Mouse (Mus musculus) midbrain, embryonic 10.5 days (tissue): ENCODE results near the gene Cfap97d1. TPM values are rescaled to one million over a fixed set of nuclear protein-coding genes. Genes with fewer than 3 reads are reported as not detected.
A peak's percentile ranks its signal among the peaks of the same experiment; 100 is the strongest.

ENCODE experiments used
- DNase-seq: peaks from one replicate; pipeline ENCODE4 v3.0.0-alpha.2; 2017; ENCODE audit warnings: low spot score
- H3K27ac ChIP-seq: fragments of 300-500 bp; sonication (generic); replicated peaks from 2 replicates; pipeline ENCODE4 v1.5.1; 2016; ENCODE audit warnings: mild to moderate bottlenecking
- H3K27me3 ChIP-seq: fragments of 300-500 bp; sonication (generic); 2 replicates; pipeline ENCODE4 v1.6.1; 2016; ENCODE audit warnings: low read depth, mild to moderate bottlenecking; ENCODE audit not compliant: poor library complexity, severe bottlenecking
- H3K36me3 ChIP-seq: fragments of 300-500 bp; sonication (generic); 2 replicates; pipeline ENCODE4 v1.6.1; 2016; ENCODE audit warnings: mild to moderate bottlenecking, moderate library complexity
- H3K4me1 ChIP-seq: fragments of 300-500 bp; sonication (generic); 2 replicates; pipeline ENCODE4 v1.6.1; 2016
- H3K4me3 ChIP-seq: fragments of 300-500 bp; sonication (generic); 2 replicates; pipeline ENCODE4 v1.5.1; 2016; ENCODE audit warnings: mild to moderate bottlenecking, moderate library complexity
- H3K9me3 ChIP-seq: fragments of 300-500 bp; sonication (generic); replicated peaks from 2 replicates; pipeline ENCODE4 v1.6.1; 2016; ENCODE audit warnings: mild to moderate bottlenecking
- WGBS: fragments of 180-500 bp; shearing (Covaris S2); methylation state at CpG from one replicate; pipeline ENCODE4 v1.1.7; 2016; 5-methylcytosine and 5-hydroxymethylcytosine counted together
- polyA plus RNA-seq: library from polyadenylated mRNA; unstranded; fragments of >200 nt; fragmentation: Nextera tagmentation; extraction: Ambion mirVana; gene quantifications from 2 replicates; pipeline ENCODE4 v1.2.1, GENCODE M21; 2016

Gene Cfap97d1
- polyA plus RNA-seq, 1 experiment from 2014 or later = not detected

GRCm38 (mm10) chr11:102021196-102021595, 37.1 kb downstream of the Cfap97d1 start:
- peaks cover 29% of the 10 kb centered on the region for H3K27me3 ChIP-seq
- H3K9me3 ChIP-seq = no peaks in the 10 kb centered on the region
- peaks cover 20% of the 10 kb centered on the region for H3K4me1 ChIP-seq
- H3K27ac ChIP-seq = no peak overlapping the region
- H3K4me3 ChIP-seq = no peak overlapping the region
- peaks cover 53% of the 10 kb centered on the region for H3K36me3 ChIP-seq
- no peak for DNase-seq
- 93% methylated on average over 5 of the region's 5 CpGs for WGBS

DNA sequence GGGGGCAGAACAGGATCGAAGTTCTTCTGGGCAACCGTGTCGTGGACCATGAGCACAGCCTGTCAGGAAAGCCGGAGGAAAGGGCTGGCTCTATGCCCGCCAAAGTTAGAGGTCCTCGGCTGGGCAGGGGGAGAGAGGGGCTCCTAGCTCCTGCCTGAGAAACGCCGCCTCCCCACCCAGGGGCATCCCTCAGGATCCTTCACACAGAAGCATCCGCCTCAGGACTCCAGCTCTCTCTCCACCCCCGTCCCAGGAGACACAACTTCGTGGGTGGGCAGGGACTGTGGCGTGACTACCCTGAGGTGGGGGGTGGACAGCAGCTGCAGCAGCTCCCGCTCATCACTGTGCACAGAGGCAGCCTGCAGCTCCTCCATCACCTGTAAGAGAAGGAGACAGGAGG, 39.3 kb downstream of the Cfap97d1 start:
- Histone ChIP-seq H3K36me3 (peaks cover 35% of the 10 kb centered on the region), H3K9me3 (no peaks in the 10 kb centered on the region), H3K27ac (0 out of 2 replicates have a peak overlapping the region, but pooled peaks have one; percentile 17), H3K4me1 (peaks cover 41% of the 10 kb centered on the region), H3K27me3 (peaks cover 41% of the 10 kb centered on the region), H3K4me3 (no peak overlapping the region)
- 87% methylated on average over 13 of the region's 13 CpGs for WGBS
- no peak for DNase-seq

DNA sequence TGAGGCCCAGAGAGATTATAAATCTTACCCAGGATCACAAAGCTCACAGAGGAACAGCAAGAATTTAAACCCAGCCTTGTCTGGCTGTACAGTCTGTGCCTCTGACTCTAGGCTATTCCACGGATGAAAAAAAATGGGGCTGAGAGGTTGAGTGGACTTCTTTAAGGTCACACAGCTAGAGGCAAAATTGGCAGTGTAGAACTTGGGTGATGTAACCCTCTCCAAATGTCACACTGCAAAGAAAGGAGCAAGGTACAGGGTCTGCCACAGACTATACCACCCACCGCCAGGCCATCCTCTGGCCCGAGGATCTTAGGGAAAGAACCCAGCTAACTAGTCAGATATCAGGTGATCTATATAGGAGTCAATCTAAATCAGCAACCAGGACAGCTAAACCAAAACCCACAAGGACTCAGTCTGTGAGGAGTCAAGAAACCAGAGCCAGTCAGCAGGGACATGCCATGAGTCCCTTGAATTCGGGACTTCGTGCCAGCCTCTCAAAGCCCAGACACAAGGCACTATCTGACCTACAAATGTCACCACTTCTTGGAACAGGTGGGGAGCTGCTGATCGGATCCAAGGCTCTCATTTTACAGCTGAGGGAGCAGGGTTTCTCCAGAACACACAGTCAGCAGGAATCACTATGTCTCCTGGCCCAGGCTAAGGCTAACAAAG, 40.1 kb downstream of the Cfap97d1 start:
- WGBS = 90% methylated on average over 6 of the region's 6 CpGs
- H3K27me3 ChIP-seq = peaks cover 46% of the 10 kb centered on the region
- no peak for DNase-seq
- no peaks in the 10 kb centered on the region for H3K9me3 ChIP-seq
- H3K4me3 ChIP-seq = no peak overlapping the region
- peaks cover 41% of the 10 kb centered on the region for H3K4me1 ChIP-seq
- H3K27ac ChIP-seq = no peak overlapping the region
- peaks cover 29% of the 10 kb centered on the region for H3K36me3 ChIP-seq

- DNase-seq = no peak
- peaks cover 37% of the 10 kb centered on the region for H3K4me1 ChIP-seq
- 86% methylated on average over 4 of the region's 4 CpGs for WGBS
- H3K27me3 ChIP-seq = peaks cover 49% of the 10 kb centered on the region
- H3K4me3 ChIP-seq = no peak overlapping the region
- H3K9me3 ChIP-seq = no peaks in the 10 kb centered on the region
- H3K27ac ChIP-seq = no peak overlapping the region
- H3K36me3 ChIP-seq = peaks cover 25% of the 10 kb centered on the region
Observed at GRCm38 (mm10) chr11:102024875-102025274, 40.8 kb downstream of the Cfap97d1 start.

- 44% methylated on average over 7 of the region's 7 CpGs for WGBS
- DNase-seq = no peak
- Histone ChIP-seq H3K4me3 (peak overlapping the region; percentile 77), H3K9me3 (no peaks in the 10 kb centered on the region), H3K27ac (no peak overlapping the region), H3K27me3 (peaks cover 49% of the 10 kb centered on the region), H3K36me3 (peaks cover 25% of the 10 kb centered on the region), H3K4me1 (peaks cover 36% of the 10 kb centered on the region)
Observed at GRCm38 (mm10) chr11:102025354-102025753, 41.3 kb downstream of the Cfap97d1 start.

- peaks cover 49% of the 10 kb centered on the region for H3K27me3 ChIP-seq
- DNase-seq = no peak
- H3K9me3 ChIP-seq = no peaks in the 10 kb centered on the region
- H3K4me1 ChIP-seq = peaks cover 36% of the 10 kb centered on the region
- peaks cover 25% of the 10 kb centered on the region for H3K36me3 ChIP-seq
- H3K4me3 ChIP-seq = peak overlapping the region; percentile 77
- peak overlapping the region; percentile 90 for H3K27ac ChIP-seq
- WGBS = 3% methylated on average over 23 of the region's 23 CpGs
Observed at GRCm38 (mm10) chr11:102025991-102026660, 42.0 kb downstream of the Cfap97d1 start.

- H3K27me3 ChIP-seq = peaks cover 49% of the 10 kb centered on the region
- H3K4me1 ChIP-seq = peaks cover 36% of the 10 kb centered on the region
Observed at GRCm38 (mm10) chr11:102026694-102027360, 42.7 kb downstream of the Cfap97d1 start.

DNA sequence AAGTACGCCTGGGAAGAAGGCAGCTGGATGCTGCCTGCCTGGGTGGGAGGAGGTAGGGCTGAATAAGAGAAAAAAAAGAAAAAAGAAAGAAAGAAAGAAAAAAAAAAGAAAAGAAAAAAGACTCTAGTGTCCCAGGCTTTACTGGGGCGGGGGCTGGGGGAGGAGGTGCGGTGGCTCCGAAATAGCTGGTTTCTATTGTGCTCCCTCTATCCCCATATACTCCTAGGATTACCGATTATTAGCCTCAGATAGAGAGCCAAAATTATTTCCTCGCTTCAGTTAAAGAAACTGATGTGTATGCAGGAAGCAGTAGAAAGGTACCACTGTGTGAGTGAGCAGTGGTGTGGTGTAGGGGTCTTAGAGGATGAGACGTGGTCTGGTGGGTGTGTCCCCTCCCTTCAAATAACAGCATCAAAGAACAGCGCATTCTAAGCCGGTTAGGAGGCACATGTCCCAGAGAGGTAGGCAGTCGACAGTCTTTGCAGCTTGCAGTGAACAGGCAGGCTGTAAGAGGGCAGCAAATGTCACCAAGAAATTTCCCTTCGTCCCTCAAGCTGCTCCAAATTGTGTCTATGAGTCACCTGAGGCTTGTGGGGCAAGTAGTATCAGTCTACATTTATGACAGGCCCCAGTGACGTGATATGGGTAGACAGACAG, 43.4 kb downstream of the Cfap97d1 start:
- peak; percentile 34 for DNase-seq
- WGBS = 6% methylated on average over 12 of the region's 12 CpGs
- peaks cover 36% of the 10 kb centered on the region for H3K4me1 ChIP-seq
- peak overlapping the region; percentile 77 for H3K4me3 ChIP-seq
- no peaks in the 10 kb centered on the region for H3K9me3 ChIP-seq
- peaks cover 13% of the 10 kb centered on the region for H3K36me3 ChIP-seq
- H3K27me3 ChIP-seq = peaks cover 49% of the 10 kb centered on the region
- H3K27ac ChIP-seq = peak overlapping the region; percentile 90

More at GRCm38 (mm10) chr11:102026694-102027360, 42.7 kb downstream of the Cfap97d1 start:
- H3K4me3 ChIP-seq = peak overlapping the region; percentile 77
- H3K9me3 ChIP-seq = no peaks in the 10 kb centered on the region
- peaks cover 19% of the 10 kb centered on the region for H3K36me3 ChIP-seq
- H3K27ac ChIP-seq = peak overlapping the region; percentile 90
- under 1% methylated on average over 59 of the region's 73 CpGs for WGBS
- DNase-seq = peak; percentile 85

DNA sequence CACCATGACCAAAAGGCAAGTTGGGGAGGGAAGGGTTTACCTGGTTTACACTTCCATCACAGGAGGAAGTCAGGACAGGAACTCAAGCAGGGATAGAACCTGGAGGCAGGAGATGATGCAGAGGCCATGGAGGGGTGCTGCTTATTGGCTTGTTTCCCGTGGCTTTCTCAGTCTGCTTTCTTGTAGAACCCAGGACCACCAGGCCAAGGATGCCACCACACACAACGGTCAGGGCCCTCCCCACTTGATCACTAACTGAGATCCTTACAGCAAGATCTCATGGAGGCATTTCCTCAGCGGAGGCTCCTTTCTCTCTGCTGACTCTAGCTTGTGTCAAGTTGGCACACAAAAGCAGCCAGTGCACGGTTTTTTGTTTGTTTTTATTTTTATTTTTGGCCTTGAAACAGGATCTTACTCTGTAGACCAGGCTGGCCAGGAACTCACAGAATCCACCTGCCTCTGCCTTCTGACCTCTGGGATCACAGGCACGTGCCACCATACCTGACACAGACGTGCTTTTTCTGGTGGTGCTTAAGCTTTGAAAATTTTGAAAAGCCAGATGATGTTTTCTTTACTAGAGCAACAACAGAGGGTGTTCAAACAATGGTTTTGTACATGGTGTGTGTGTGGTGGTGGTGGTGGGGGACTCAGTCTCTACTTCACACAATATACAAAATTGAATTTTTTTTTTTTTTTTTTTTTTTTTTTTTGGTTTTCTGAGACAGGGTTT, 44.2 kb downstream of the Cfap97d1 start, which contains the start of gene Mpp3:
TSS of gene Mpp3 (minus strand) at position 375 of the 730 bp plus-strand sequence.
- H3K36me3 ChIP-seq = peaks cover 8% of the 10 kb centered on the region
- WGBS = 66% methylated on average over 6 of the region's 6 CpGs
- peaks cover 49% of the 10 kb centered on the region for H3K27me3 ChIP-seq
- H3K4me1 ChIP-seq = peaks cover 36% of the 10 kb centered on the region
- peak within 1 kb of the TSS; percentile 90 for H3K27ac ChIP-seq
- H3K9me3 ChIP-seq = no peaks in the 10 kb centered on the region
- H3K4me3 ChIP-seq = peak within 1 kb of the TSS; percentile 77
- DNase-seq = no peak

GRCm38 (mm10) chr11:102029304-102029703, 45.2 kb downstream of the Cfap97d1 start:
- WGBS = 89% methylated on average over 4 of the region's 4 CpGs
- peaks cover 38% of the 10 kb centered on the region for H3K27me3 ChIP-seq
- H3K4me3 ChIP-seq = no peak overlapping the region
- no peaks in the 10 kb centered on the region for H3K9me3 ChIP-seq
- no peak for DNase-seq
- H3K27ac ChIP-seq = no peak overlapping the region
- no peaks in the 10 kb centered on the region for H3K36me3 ChIP-seq
- peaks cover 36% of the 10 kb centered on the region for H3K4me1 ChIP-seq

DNA sequence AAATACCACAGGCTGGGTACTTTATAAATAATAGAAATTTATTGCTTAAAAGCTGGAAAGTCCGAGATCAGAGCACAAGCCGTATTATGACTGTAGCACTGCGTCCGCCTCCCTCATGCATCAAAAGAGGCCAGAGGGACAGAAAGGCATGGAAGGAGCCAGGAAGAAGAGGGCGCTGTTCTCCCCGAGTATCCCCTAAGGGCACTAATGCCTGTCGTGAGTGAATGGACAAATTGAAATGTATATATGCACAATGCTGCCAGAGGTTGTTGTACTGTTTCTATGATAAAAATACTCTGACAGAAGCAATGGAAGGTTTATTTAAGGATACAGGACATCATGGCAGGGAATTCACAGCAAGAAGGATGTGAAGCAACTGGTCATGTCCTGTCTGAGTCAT, 45.9 kb downstream of the Cfap97d1 start:
- 44% methylated on average over 7 of the region's 7 CpGs for WGBS
- Histone ChIP-seq H3K36me3 (no peaks in the 10 kb centered on the region), H3K4me1 (peaks cover 33% of the 10 kb centered on the region), H3K4me3 (no peak overlapping the region), H3K27me3 (peaks cover 32% of the 10 kb centered on the region), H3K9me3 (no peaks in the 10 kb centered on the region), H3K27ac (no peak overlapping the region)
- no peak for DNase-seq

DNA sequence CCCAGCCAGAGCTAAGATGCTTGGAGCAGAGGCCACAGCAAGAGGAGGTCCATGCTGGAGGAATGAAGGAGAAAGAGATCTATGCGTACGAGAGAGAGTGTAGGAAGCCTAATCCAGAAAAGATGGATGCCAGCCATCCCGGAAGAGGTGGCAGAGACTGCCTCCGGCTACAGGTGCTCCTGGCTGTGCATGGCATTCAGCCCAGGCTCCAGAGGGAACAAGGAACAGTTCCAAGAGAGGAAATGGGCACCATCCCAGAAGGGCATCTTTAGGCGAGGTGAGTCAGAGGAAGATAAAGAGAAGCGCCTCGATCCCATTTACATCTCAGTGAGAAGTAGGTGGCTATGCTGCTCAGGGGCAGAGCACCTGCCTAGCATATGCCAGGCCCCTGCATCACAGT, 47.1 kb downstream of the Cfap97d1 start:
- no peak for DNase-seq
- Histone ChIP-seq H3K27me3 (peaks cover 20% of the 10 kb centered on the region), H3K9me3 (no peaks in the 10 kb centered on the region), H3K27ac (no peak overlapping the region), H3K4me1 (peaks cover 22% of the 10 kb centered on the region), H3K4me3 (no peak overlapping the region), H3K36me3 (no peaks in the 10 kb centered on the region)
- WGBS = 84% methylated on average over 7 of the region's 7 CpGs
